Mouse (Mus musculus) spleen, adult 2 months (tissue): ENCODE data around the gene Sf3a2. TPM values are rescaled to one million over a fixed set of nuclear protein-coding genes. Genes with fewer than 3 reads are reported as not detected.

Source experiments
- DNase-seq, 2 experiments: peaks; one replicate each; pipeline versions ENCODE4 v3.0.0 to v3.0.0-alpha.2; 2012 to 2021; ENCODE audit warnings: low spot score in 2 of 2, low read depth in 1 of 2
- H3K27ac ChIP-seq: fragments of 200-500 bp; 2 replicates; pipeline ENCODE4 v1.5.1; 2012; ENCODE audit warnings: low read length, inconsistent platforms; ENCODE audit not compliant: insufficient read depth
- H3K27me3 ChIP-seq: fragments of 200-500 bp; 2 replicates; pipeline ENCODE4 v1.6.1; 2012; ENCODE audit warnings: mild to moderate bottlenecking, moderate library complexity, low read length, inconsistent platforms; ENCODE audit not compliant: control insufficient read depth, insufficient read depth
- H3K36me3 ChIP-seq: fragments of 200-500 bp; 2 replicates; pipeline ENCODE4 v1.6.1; 2012; ENCODE audit warnings: mild to moderate bottlenecking, low read length, inconsistent platforms; ENCODE audit not compliant: control insufficient read depth, insufficient read depth
- H3K4me1 ChIP-seq: fragments of 200-500 bp; 2 replicates; pipeline ENCODE4 v1.6.1; 2011; ENCODE audit warnings: inconsistent platforms; ENCODE audit not compliant: control insufficient read depth, insufficient read depth, insufficient read length
- H3K4me3 ChIP-seq: fragments of 200-500 bp; 2 replicates; pipeline ENCODE4 v1.5.1; 2011; ENCODE audit warnings: mild to moderate bottlenecking, inconsistent platforms; ENCODE audit not compliant: insufficient read depth, insufficient read length; ENCODE audit errors: extremely low read depth
- CTCF ChIP-seq: fragments of 200-500 bp; IDR thresholded peaks from 2 replicates; pipeline ENCODE4 v1.5.1; 2011; ENCODE audit warnings: mild to moderate bottlenecking, inconsistent platforms; ENCODE audit not compliant: insufficient read depth, insufficient read length, insufficient replicate concordance; ENCODE audit errors: extremely low read depth
- POLR2A ChIP-seq: fragments of 200-500 bp; IDR thresholded peaks from 2 replicates; pipeline ENCODE4 v1.6.1; 2011; ENCODE audit warnings: low read depth, low read length, inconsistent platforms
- WGBS: fragments of 180-500 bp; shearing (Covaris S2); methylation state at CpG from one replicate; pipeline ENCODE4 v1.1.7; 2018; 5-methylcytosine and 5-hydroxymethylcytosine counted together
- polyA plus RNA-seq: library from polyadenylated mRNA; depleted of rRNA; stranded (reverse); fragments of >200 nt; gene quantifications from 2 replicates; pipeline ENCODE4 v1.2.3, GENCODE M21; 2012

Sf3a2 gene
- polyA plus RNA-seq, 1 experiment: 38.7 TPM

DNA sequence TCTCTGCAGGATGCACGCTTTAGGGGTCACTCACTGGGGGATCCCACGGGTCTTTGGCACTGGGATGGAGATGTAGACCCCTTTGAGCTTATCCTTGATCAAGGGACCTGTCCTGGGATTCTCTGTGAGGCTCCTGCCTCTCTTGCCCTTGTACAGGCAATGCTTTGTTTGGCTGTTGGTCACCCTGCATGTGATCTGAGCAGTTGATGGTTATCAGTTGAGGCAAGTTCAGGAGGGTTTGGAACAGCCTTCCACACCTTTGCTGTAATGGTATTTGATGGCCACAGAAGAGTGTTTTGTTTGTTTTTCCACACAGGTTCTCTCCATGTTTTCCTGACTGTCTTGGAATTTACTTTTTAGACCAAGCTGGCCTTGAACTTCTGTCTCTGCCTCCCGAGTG lies 36.2 kb upstream of the Sf3a2 start:
- H3K4me3 ChIP-seq: no peak overlapping the region
- TF ChIP-seq POLR2A (no peak), CTCF (no peak)
- H3K36me3 ChIP-seq: peaks cover 5% of the 10 kb centered on the region; the same call in 1 of the 2 replicates
- WGBS: 75% methylated on average over 3 of the region's 3 CpGs
- peaks cover 7% of the 10 kb centered on the region; the same call in 1 of the 2 replicates for H3K4me1 ChIP-seq
- DNase-seq: no peak
- H3K27me3 ChIP-seq: no peaks in the 10 kb centered on the region
- no peak overlapping the region for H3K27ac ChIP-seq

GRCm38 (mm10) chr10:80763502-80763901 lies 34.5 kb upstream of the Sf3a2 start:
- no peak for TF ChIP-seq CTCF
- TF ChIP-seq POLR2A: no peak
- no peak for DNase-seq
- WGBS: 43% methylated on average over 2 of the region's 2 CpGs
- Histone ChIP-seq H3K4me1 (no peaks in the 10 kb centered on the region; the same call in 1 of the 2 replicates), H3K27ac (no peak overlapping the region), H3K36me3 (peaks cover 11% of the 10 kb centered on the region), H3K27me3 (no peaks in the 10 kb centered on the region), H3K4me3 (no peak overlapping the region)

DNA sequence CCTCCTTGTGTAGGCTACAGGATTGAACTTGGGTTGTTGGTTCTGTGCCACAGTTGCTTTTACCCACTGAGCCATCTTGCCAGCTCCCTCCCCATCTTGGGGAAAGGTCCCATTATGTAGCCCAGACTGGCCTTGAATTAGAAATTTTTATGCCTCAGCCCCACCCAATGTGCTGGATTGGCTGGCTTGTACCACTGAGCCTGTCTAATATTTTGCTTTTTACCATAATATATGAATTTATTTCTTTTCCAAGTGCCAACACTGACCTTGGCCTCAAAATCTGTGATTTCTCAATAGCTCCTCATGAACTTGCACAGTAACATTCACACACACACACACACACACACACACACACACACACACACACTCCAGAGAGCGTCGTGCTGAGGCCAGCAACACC lies 32.3 kb upstream of the Sf3a2 start:
- Histone ChIP-seq H3K27ac (no peak overlapping the region), H3K36me3 (peaks cover 17% of the 10 kb centered on the region), H3K4me3 (no peak overlapping the region), H3K4me1 (no peaks in the 10 kb centered on the region; the same call in 1 of the 2 replicates), H3K27me3 (no peaks in the 10 kb centered on the region)
- WGBS: 97% methylated on average over 2 of the region's 2 CpGs
- TF ChIP-seq CTCF (no peak), POLR2A (no peak)
- no peak for DNase-seq

DNA sequence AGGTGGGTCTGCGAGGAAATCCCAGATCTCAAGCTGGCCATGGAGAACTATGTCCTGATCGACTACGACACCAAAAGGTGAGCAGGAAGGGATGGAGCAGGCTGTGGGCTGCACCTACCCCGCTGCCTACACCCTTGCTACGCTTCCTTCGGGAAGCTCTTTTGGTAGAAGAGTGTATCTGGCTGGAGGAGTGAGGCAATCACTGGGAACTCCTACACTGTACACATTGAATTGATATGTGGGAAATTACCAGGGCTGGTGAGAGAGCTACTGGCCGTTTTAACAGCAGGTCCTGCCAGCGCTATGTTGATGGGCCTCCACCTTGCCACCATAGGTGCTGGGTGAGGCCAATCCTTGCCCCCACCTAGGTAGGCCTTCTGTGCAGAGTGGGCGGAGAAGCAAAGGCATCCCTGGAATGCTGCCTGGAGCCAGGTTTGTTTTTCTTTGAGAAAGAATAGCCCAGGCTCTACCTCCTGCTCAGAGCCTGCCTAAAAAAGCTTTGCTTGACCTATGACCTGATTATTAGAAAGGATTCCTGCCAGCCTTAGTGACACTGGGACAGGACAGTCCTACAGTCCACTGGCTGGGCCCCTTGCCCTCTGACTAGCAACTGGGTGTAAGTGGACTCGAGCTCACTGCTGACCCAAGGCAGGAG lies 31.7 kb upstream of the Sf3a2 start:
- TF ChIP-seq CTCF: no peak
- TF ChIP-seq POLR2A: no peak
- no peak for DNase-seq
- 93% methylated on average over 10 of the region's 10 CpGs for WGBS

DNA sequence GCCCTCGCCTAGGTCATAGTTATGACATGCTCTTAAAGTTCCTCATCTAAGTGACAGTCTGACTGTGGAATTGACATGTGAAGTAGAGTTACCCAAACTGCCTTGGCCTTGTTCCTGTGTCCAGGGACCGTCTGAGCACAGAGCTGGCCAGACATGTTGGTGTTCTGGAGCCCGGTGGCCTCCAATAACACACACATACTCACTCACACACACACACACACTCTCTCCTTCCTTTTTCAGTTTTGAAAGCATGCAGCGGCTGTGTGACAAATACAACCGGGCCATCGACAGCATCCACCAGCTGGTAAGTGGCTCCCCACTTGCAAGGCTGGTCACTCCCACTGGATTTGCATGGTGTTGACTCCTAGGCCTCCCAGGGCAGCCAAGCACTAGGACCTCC lies 29.6 kb upstream of the Sf3a2 start:
- no peak for TF ChIP-seq CTCF
- no peak for TF ChIP-seq POLR2A
- Histone ChIP-seq H3K4me3 (no peak overlapping the region), H3K4me1 (no peaks in the 10 kb centered on the region; the same call in 1 of the 2 replicates), H3K36me3 (peaks cover 29% of the 10 kb centered on the region), H3K27me3 (no peaks in the 10 kb centered on the region), H3K27ac (no peak overlapping the region)
- WGBS: 96% methylated on average over 6 of the region's 6 CpGs
- DNase-seq: no peak

More for the DNA sequence above, 31.7 kb upstream of the Sf3a2 start:
- Histone ChIP-seq H3K4me3 (no peak overlapping the region), H3K27me3 (no peaks in the 10 kb centered on the region), H3K27ac (no peak overlapping the region), H3K4me1 (no peaks in the 10 kb centered on the region; the same call in 1 of the 2 replicates), H3K36me3 (peaks cover 19% of the 10 kb centered on the region)

- WGBS: 92% methylated on average over 5 of the region's 5 CpGs
- Histone ChIP-seq H3K27ac (no peak overlapping the region), H3K27me3 (no peaks in the 10 kb centered on the region), H3K36me3 (peaks cover 32% of the 10 kb centered on the region), H3K4me1 (no peaks in the 10 kb centered on the region), H3K4me3 (no peak overlapping the region)
- TF ChIP-seq POLR2A: no peak
- no peak for TF ChIP-seq CTCF
- no peak for DNase-seq
Observed at GRCm38 (mm10) chr10:80773816-80774215, 24.2 kb upstream of the Sf3a2 start.

DNA sequence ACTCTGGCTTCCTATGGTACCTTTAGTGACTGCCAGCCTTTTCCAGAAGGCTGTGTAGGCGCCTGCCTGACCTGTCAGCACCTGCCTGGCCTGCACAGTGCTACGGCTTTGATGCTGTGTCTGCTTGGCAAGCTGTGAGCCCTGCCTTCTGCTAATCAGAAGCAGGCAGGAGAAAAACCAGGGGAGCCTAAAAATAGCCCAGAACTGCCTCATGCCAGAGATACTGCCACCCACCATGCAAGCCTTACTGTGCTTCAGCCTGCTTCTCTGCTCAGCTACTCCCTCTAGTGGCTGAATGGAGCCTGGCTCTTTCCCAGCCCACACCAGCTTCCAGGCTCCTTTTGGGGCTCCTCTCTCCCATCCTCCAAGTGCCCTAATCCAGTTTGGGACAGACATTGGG lies 23.4 kb upstream of the Sf3a2 start:
- Histone ChIP-seq H3K27ac (no peak overlapping the region), H3K36me3 (peaks cover 31% of the 10 kb centered on the region), H3K4me1 (no peaks in the 10 kb centered on the region), H3K27me3 (no peaks in the 10 kb centered on the region), H3K4me3 (no peak overlapping the region)
- TF ChIP-seq POLR2A (no peak), CTCF (peak; percentile 76; the same call in 1 of the 2 replicates)
- peak in 1 of 2 experiments; percentile 58 for DNase-seq
- WGBS: 43% methylated on average over 2 of the region's 2 CpGs
